Mouse (Mus musculus) ES-CJ7 (cell line): Measurements from ENCODE around the gene Tbce.
"Not testable (repeated sequence)": the region's sequence is repeated elsewhere in the genome, so short reads cannot be mapped to it uniquely, and the experiment has no call there.

Experiments used
- DNase-seq: peaks from one replicate; pipeline ENCODE4 v3.0.0; 2011; ENCODE audit warnings: low read depth, low spot score

The Tbce gene

DNA sequence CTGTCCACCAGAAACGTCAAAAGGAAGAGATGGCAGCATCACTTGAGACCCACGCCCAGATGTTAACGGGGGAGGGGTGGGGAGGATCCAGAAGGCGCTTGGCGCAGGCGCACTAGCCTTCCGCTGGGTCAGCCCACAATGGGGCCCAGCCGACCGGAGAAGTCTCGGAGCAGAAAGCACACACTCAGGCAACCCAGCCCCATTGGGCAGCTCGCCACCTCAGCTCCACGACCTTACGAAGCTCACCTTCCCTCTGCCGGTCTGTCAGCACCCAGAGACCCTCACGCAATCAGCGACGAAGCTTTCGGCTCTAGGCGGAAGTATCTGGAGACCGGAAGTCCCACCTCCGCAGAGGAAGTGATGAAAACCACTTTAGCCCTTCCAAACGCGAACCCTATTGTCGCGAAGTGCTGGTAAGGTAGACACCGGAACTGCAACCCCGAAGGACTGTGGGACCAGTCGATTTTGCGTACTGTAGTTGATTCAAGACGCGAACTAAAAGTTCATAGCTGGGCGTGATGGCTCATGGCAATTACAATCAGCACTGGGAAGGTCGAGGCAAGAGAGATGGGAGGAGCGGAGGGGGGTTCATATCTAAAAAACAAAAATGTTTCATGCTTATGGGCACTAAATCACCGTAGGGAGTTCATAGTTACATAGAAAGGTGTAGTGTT, at the start of gene Tbce:
Tbce (minus strand) TSS at position 347 of the 674 bp plus-strand sequence.
- DNase-seq, result peak; percentile 93

- DNase-seq, result no peak
Observed at GRCm38 (mm10) chr13:14088669-14089068, 49.2 kb upstream of the Tbce start.

DNA sequence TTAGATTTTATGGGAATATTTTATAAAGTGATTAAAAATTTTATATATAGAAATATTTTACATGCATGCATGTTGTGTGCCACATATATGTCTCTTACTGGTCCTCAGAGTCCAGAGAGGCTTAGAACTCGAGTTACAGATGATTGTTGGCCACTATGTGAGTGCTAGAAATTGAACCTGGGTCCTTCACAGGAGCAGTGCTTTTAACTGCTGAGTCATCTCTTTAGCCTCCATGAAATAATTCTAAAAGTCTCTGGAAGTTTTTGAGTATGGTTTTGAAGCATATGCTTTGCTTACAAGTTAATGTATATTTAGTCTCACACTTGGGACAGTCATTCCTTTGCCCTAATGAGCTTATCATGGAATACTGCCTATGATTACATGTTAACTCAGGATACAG, 35.9 kb upstream of the Tbce start:
- DNase-seq, result no peak

DNA sequence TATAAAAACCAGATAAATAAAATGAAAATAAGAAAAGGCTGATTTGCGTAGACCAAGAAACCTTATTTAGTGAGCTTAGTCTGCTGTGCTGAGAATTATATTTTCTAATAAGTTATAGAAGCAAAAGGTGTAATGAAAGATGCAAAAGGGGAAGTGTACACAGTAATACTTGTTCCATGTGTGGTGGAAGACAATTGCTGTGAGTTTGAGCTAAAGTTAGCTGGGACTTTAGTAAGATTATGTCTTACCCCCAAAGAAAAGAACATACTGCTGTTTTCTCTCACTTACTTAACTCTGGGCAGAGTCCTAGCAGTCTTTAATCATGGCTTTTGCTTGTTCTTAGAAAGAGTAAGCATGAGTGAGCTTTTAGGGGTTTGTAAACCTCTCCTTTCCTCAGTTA, 34.9 kb upstream of the Tbce start:
- DNase-seq, result no peak

GRCm38 (mm10) chr13:14069291-14069690, 29.9 kb upstream of the Tbce start:
- no peak for DNase-seq

DNA sequence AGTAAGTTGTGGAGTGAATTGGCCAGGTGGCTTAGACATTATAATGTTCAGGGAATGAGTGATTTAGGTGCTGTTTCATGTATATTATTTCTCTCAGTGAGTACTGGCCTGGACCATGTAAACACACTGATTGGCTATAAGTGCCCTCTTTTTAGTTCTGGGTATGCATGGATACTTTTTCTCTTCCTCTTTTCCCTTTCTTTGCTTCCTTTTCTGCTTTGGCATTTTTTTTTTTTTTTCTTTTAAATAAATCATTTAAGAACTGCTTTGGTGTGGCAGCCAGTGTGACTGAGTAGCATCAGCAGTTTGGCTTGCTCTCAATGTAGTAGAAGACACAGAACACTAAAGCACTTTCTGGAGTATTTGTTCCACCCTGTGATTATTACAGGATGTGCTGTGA, 28.6 kb upstream of the Tbce start:
- no peak for DNase-seq

- no peak for DNase-seq
Observed at GRCm38 (mm10) chr13:14065701-14066100, 26.3 kb upstream of the Tbce start.

GRCm38 (mm10) chr13:14065028-14065380, 25.6 kb upstream of the Tbce start:
- no peak for DNase-seq

GRCm38 (mm10) chr13:14064341-14065027, 25.0 kb upstream of the Tbce start:
- peak; percentile 48 for DNase-seq

DNA sequence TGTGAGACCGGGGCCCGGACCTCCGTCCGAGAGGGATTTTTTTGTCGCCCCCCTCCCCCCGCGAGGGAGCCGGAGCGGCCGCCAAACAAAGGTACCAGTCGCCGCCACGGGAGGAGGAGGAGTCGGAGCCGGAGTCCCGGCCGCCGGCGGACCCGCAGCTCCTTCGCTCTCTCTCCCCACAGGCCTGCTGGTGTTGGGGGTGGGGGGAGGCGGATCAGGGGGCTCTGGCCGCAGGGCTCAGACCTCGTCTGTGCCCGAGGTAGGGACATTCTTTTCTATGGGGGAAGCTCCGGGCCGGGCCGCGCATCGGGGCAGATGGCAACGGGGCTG, 24.5 kb upstream of the Tbce start:
- DNase-seq, result peak; percentile 36

DNA sequence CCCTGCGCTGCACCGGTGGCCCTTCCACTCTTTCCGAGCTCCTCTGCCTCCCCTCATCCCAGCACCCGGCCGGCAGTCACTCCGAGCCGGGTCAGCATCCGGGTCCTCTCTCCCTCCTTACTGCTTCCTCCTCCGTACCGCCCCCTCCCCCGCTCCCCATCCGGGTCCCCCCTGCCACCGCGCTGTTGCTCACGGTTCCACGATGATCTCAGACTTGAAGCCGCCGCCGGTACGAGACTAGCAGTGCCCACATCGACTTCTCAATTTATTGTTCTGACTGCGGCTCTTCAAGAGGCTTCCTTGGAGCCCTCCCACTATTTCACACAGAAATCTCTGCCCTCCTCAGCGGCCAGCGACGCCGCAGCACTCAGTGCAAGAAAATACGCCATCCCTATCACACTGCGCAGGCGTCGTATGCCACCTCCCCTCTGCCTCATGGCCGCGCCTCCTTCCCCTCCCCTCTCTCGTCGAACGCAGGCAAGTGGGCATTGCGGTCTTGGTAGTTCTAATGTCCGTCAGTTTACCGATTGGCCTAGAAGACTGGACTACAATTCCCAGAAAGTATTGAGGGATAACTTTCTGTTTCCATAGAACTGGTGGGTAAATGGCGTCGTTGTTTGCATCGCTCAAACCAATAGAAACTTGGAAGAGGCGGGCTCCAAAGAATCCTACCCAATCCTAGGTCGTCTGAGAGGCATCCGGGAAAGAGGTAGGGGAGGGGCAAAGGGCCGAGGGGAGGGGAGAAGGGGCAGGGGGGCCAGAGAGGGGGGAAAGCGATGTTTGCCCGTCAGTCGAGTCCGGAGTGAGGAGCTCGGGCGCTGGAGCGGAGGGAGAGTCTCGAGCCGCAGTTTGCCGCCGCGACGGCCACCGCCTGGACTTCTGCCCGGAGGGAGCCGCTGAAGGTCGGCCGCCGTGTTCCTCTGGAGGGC, 23.8 kb upstream of the Tbce start, which contains the start of the genes Arid4b and Ggps1:
Arid4b (plus strand) TSS at position 220 of the 929 bp plus-strand sequence.
Ggps1 (minus strand) TSS at position 476 of the 929 bp plus-strand sequence.
- peak; percentile 99 for DNase-seq

DNA sequence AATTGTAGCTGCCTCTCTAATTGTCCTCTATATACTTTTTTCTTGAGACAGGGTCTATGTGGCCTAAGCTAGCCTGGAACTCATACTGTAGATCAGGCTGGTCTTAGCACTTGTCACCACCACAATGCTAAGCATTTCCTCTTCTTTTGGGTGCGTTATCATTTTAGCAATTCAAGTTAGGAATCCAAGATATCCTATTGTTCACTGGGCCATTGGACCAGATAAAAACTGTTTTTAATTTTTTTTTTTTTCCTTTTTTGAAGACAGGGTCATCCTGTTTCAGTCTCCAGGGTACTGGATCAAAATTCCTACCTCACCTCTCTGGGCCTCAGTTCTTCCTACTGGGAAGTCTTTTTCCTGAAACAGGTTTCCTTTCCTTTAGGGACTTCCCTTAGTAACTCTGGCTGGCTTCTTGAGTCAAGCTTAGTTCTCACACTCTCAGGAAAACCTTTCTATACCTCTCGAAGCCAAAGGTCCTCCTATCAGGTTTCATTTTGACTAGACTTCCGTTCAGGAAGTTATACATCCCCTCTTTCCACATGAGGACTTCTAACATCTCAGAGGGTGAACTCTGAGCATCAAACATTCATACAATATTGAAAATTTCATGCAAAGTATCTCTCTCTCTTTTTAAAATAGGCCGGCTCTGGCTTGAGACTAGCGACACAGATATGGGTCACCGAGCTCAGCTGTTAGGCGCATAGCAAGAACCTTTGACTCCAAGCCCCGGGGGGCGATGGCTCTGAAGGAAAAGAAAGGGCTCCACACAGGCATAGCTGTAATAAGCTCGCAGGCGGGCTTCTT, 23.0 kb upstream of the Tbce start:
- no peak for DNase-seq

DNA sequence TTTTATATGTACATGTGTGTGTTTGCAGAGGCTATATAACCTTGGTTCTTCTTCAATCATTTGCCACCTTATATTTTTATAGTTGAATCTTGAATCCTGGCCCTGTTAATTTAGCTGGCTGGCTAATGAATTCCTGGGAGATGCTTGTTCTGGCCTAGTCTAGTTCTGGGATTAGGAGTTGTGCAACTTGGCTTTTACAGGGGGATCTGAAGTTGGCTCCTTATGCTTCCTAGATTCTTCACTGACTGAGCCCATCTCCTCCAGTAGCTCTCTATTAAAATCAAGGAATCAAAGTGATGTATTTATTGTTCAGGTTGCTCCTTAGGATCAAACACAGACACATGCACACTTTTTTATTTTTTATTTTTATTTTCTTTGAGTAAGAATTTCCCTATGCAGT, 20.1 kb upstream of the Tbce start:
- no peak for DNase-seq

GRCm38 (mm10) chr13:14056801-14057200, 17.4 kb upstream of the Tbce start:
- DNase-seq, result no peak

DNA sequence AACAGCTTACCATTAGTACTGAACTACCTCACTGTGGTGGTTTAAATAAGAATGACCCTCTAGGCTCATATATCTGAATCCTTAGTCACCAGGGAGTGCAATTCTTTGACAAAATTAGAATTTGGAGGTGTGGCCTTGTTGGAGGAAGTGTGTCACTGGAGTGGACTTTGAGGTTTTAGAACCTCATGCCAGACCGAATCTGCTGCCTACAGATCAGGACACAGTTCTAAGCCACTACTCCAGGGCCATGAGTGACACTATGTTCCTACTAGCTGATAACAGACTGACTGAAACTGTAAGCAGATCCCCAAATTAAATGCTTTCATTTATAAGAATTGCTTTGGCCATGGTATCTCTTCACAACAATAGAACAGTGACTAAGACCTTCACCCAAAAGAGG, 10.4 kb upstream of the Tbce start:
- no peak for DNase-seq

DNA sequence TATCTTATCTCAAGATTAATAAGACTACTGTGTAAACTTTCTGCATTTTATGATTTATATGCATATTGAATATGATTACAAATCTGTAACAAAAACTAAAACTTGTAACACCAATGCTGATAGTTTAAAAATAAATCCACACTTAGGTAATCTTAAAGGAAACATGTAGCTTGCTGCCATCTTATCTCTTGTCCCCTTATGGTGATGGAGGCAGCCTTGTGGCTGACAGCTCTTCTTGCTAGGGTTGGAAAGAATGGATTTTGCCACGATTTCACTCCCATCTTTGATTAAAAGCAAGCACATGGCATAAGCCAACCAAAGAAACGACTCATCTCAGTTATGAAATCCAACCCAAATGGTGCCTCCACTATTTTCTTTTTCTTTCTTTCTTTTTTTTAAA, 5.1 kb upstream of the Tbce start:
- no peak for DNase-seq

GRCm38 (mm10) chr13:14043851-14044250, 4.4 kb upstream of the Tbce start:
- DNase-seq, result no peak

- DNase-seq, result no peak
Observed at GRCm38 (mm10) chr13:14040186-14040585, 748 bp upstream of the Tbce start.

GRCm38 (mm10) chr13:14038911-14039291, 537 bp downstream of the Tbce start:
- no peak for DNase-seq

GRCm38 (mm10) chr13:14035875-14036630, 3.4 kb downstream of the Tbce start:
- DNase-seq, result no peak

- DNase-seq, result not testable (repeated sequence)
Observed at GRCm38 (mm10) chr13:14035352-14035751, 4.1 kb downstream of the Tbce start.
